Mouse (Mus musculus) gastrocnemius, postnatal 14 days (tissue): ENCODE data around the gene Tubb2a. TPM values are rescaled to one million over a fixed set of nuclear protein-coding genes. Genes with fewer than 3 reads are reported as not detected.

Experiments used
- total RNA-seq, 2 experiments: library from RNA; stranded (reverse); gene quantifications; 2 replicates each; pipeline ENCODE4 v1.2.3; 2021

Gene Tubb2a
- total RNA-seq, 2 experiments from 2014 or later: 19.3 to 24.4 TPM

Other genes with a start within 250 kb of the Tubb2a start
- gene Serpinb6e, start 234.6 kb downstream of the Tubb2a start, total RNA-seq: not detected
- under 1 TPM; 0.21 to 0.22 TPM for gene Serpinb6c, start 172.3 kb downstream of the Tubb2a start, total RNA-seq
- 10 to 100 TPM; 16.2 to 16.8 TPM for gene Nqo2, start 113.3 kb downstream of the Tubb2a start, total RNA-seq
- 1 to 10 TPM; 6.6 to 7.2 TPM for gene Ripk1, start 75.6 kb downstream of the Tubb2a start, total RNA-seq
- 10 to 100 TPM; 80.7 to 88.4 TPM for gene Serpinb6a, start 75.2 kb downstream of the Tubb2a start, total RNA-seq
- 10 to 100 TPM; 22.7 to 26.7 TPM for gene Bphl, start 40.4 kb downstream of the Tubb2a start, total RNA-seq
- 1 to 10 TPM; 5.8 to 7.5 TPM for gene Tubb2b, start 52.5 kb upstream of the Tubb2a start, total RNA-seq
- 10 to 100 TPM; 26.0 to 26.9 TPM for gene Psmg4, start 85.0 kb upstream of the Tubb2a start, total RNA-seq